Mouse (Mus musculus) spleen, adult 2 months (tissue): Measurements from ENCODE around the gene Lexm. TPM values are rescaled to one million over a fixed set of nuclear protein-coding genes. Genes with fewer than 3 reads are reported as not detected.

Experiments used
- DNase-seq, 2 experiments: peaks; one replicate each; pipeline versions ENCODE4 v3.0.0 to v3.0.0-alpha.2; 2012 to 2021; ENCODE audit warnings: low spot score in 2 of 2, low read depth in 1 of 2
- H3K27ac ChIP-seq: fragments of 200-500 bp; 2 replicates; pipeline ENCODE4 v1.5.1; 2012; ENCODE audit warnings: low read length, inconsistent platforms; ENCODE audit not compliant: insufficient read depth
- H3K27me3 ChIP-seq: fragments of 200-500 bp; 2 replicates; pipeline ENCODE4 v1.6.1; 2012; ENCODE audit warnings: mild to moderate bottlenecking, moderate library complexity, low read length, inconsistent platforms; ENCODE audit not compliant: control insufficient read depth, insufficient read depth
- H3K36me3 ChIP-seq: fragments of 200-500 bp; 2 replicates; pipeline ENCODE4 v1.6.1; 2012; ENCODE audit warnings: mild to moderate bottlenecking, low read length, inconsistent platforms; ENCODE audit not compliant: control insufficient read depth, insufficient read depth
- H3K4me1 ChIP-seq: fragments of 200-500 bp; 2 replicates; pipeline ENCODE4 v1.6.1; 2011; ENCODE audit warnings: inconsistent platforms; ENCODE audit not compliant: control insufficient read depth, insufficient read depth, insufficient read length
- H3K4me3 ChIP-seq: fragments of 200-500 bp; 2 replicates; pipeline ENCODE4 v1.5.1; 2011; ENCODE audit warnings: mild to moderate bottlenecking, inconsistent platforms; ENCODE audit not compliant: insufficient read depth, insufficient read length; ENCODE audit errors: extremely low read depth
- CTCF ChIP-seq: fragments of 200-500 bp; IDR thresholded peaks from 2 replicates; pipeline ENCODE4 v1.5.1; 2011; ENCODE audit warnings: mild to moderate bottlenecking, inconsistent platforms; ENCODE audit not compliant: insufficient read depth, insufficient read length, insufficient replicate concordance; ENCODE audit errors: extremely low read depth
- POLR2A ChIP-seq: fragments of 200-500 bp; IDR thresholded peaks from 2 replicates; pipeline ENCODE4 v1.6.1; 2011; ENCODE audit warnings: low read depth, low read length, inconsistent platforms
- WGBS: fragments of 180-500 bp; shearing (Covaris S2); methylation state at CpG from one replicate; pipeline ENCODE4 v1.1.7; 2018; 5-methylcytosine and 5-hydroxymethylcytosine counted together
- polyA plus RNA-seq: library from polyadenylated mRNA; depleted of rRNA; stranded (reverse); fragments of >200 nt; gene quantifications from 2 replicates; pipeline ENCODE4 v1.2.3, GENCODE M21; 2012; rRNA removed

The Lexm gene
- polyA plus RNA-seq = not detected in 2 replicates

DNA sequence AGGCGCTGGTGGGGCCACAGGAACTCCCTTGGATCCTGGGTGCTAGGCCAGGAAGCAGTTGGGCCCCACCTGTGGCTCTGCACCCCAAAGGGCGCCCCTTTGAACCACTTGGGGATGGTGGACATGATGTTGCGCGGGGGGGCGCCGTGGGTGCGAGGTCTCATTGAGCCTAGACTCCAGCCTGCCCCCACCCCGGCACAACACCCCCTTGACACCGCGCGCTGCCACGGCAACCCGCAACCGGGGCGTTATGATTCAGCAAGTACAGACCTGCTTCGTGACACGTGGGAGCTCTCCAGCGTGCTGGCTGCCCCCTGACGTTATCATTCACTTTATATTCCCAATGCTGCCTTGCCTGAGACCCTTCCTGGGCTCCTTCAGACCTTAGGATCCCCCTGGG lies at the start of gene Lexm:
Gene Lexm (minus strand): TSS at position 186 of the 400 bp plus-strand sequence.
- Histone ChIP-seq H3K27me3 (peaks cover 2% of the 10 kb centered on the region; the same call in 1 of the 2 replicates), H3K36me3 (no peaks in the 10 kb centered on the region), H3K4me1 (no peaks in the 10 kb centered on the region), H3K4me3 (no peak within 1 kb of the TSS), H3K27ac (no peak within 1 kb of the TSS)
- DNase-seq = no peak
- WGBS = 2% methylated on average over 19 of the region's 19 CpGs
- TF ChIP-seq POLR2A = no peak
- TF ChIP-seq CTCF = no peak

DNA sequence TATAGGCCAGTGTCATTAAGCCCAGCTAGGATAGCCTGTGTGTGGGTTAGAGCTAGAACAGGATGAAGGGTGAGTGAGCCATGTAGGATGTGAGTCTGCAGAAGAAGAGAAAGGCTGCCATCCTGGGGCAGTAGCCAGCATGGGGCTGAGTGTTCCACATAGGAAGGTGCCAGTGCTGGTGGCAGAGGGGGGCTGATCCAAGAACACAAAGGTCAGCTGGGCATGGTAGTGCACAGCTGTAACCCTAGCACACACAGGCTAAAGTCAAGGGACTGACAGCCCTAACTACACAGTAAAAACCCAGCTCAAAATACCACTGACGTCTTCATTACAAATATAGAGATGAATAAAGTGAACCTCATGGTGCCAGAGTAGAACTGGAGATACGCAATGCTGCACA lies 49.5 kb upstream of the Lexm start:
- no peak overlapping the region for H3K27ac ChIP-seq
- WGBS = 97% methylated on average over 2 of the region's 2 CpGs
- no peak for TF ChIP-seq CTCF
- TF ChIP-seq POLR2A = no peak
- no peaks in the 10 kb centered on the region for H3K4me1 ChIP-seq
- H3K36me3 ChIP-seq = peaks cover 58% of the 10 kb centered on the region
- H3K27me3 ChIP-seq = no peaks in the 10 kb centered on the region
- H3K4me3 ChIP-seq = no peak overlapping the region
- no peak for DNase-seq

DNA sequence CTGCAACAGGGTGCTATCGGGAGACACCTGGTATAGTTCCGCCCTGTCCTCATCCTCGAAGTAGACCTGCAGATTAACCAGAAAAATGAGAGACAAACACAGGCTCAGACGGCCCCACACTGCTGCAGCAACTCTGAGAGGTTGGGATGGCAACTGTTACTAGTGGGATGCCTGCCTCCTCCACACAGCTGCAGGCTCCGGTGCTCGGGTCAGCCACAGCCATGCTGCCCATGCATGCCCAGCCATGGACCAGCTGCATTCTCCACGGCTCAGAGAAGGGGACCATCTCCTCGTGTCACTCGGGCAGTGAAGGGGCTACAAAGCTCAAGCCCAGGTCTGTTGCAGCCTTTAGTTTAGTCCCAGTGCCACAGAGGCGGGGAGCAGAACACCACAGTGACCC lies 48.6 kb upstream of the Lexm start:
- 94% methylated on average over 10 of the region's 10 CpGs for WGBS
- no peak overlapping the region for H3K27ac ChIP-seq

DNA sequence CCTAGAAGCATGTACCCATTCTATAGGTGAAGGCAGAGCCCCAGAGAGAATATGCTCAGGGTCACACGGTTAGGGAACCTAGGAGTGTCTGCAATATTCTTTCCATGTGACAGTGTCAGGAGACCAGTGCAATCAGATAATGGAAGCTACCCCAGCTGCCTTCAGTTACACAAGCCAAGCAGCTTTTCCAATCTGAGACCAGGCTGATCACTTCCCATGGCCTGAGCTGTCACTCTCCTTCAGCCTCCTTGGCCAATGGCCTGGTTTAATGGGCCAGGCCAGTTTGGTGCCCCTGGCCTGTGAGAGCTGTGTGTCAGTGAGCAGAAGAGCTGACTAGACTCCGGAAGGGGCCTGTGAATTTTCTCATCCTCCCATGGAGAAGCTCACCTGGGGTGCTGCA lies 48.2 kb upstream of the Lexm start:
- peaks cover 52% of the 10 kb centered on the region for H3K36me3 ChIP-seq
- H3K27ac ChIP-seq = no peak overlapping the region
- TF ChIP-seq POLR2A (no peak), CTCF (no peak)
- 100% methylated on average over 2 of the region's 2 CpGs for WGBS
- no peaks in the 10 kb centered on the region for H3K27me3 ChIP-seq
- H3K4me1 ChIP-seq = no peaks in the 10 kb centered on the region
- DNase-seq = no peak
- no peak overlapping the region for H3K4me3 ChIP-seq

More for the DNA sequence above, 48.6 kb upstream of the Lexm start:
- H3K36me3 ChIP-seq = peaks cover 54% of the 10 kb centered on the region
- no peaks in the 10 kb centered on the region for H3K4me1 ChIP-seq
- TF ChIP-seq POLR2A = no peak
- no peak for TF ChIP-seq CTCF
- H3K27me3 ChIP-seq = no peaks in the 10 kb centered on the region
- DNase-seq = no peak
- no peak overlapping the region for H3K4me3 ChIP-seq

DNA sequence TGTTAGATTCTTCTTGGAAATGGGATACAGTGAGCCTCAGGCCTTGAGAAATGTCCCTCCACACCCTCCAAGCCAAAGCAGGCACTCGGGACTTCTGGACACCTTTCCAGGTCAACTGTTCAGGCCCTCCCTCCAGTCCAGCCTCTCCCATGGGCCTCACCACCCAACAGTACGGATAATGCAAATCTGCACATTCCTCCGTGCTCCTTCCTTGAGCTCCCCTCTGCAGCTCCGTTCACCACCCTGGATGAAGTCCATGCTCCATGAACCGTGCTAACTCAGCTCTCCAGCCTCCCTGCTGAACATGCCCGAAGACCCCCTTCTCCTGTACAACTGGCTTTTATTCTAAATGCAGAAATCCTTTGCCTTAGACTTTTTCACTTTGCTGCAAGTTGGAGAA lies 47.7 kb upstream of the Lexm start:
- no peaks in the 10 kb centered on the region for H3K27me3 ChIP-seq
- no peak for DNase-seq
- no peak overlapping the region for H3K27ac ChIP-seq
- TF ChIP-seq CTCF (no peak), POLR2A (no peak)
- no peak overlapping the region for H3K4me3 ChIP-seq
- H3K4me1 ChIP-seq = no peaks in the 10 kb centered on the region
- H3K36me3 ChIP-seq = peaks cover 48% of the 10 kb centered on the region
- 95% methylated on average over 6 of the region's 6 CpGs for WGBS

DNA sequence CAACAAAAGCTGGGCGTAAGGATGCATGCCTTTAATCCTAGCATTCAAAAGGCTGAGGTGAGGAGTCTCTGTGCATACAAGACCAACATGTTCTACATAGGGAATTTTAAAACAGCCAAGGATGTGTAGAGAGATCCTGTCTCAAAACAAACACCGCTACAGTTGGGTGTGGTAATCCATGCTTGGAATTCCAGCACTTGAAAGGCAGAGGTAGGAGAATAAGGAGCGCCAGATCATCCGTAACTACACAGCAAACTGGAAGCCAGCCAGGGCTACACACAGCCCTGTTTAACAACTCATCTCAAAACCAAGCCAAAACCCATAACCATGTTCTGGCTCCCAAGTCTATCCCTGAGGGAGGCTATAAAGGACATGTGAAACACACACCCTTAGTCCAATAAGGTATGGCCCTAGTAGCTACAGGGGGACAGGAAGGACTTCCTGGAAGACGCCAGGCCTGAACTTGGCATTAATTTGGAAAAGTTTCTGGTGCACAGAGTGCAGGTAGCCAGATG lies 47.0 kb upstream of the Lexm start:
- Histone ChIP-seq H3K27me3 (no peaks in the 10 kb centered on the region), H3K4me3 (no peak overlapping the region), H3K27ac (no peak overlapping the region), H3K4me1 (no peaks in the 10 kb centered on the region), H3K36me3 (peaks cover 46% of the 10 kb centered on the region)
- TF ChIP-seq POLR2A = no peak
- no peak for TF ChIP-seq CTCF
- no peak for DNase-seq
- WGBS = 96% methylated on average over 5 of the region's 5 CpGs

DNA sequence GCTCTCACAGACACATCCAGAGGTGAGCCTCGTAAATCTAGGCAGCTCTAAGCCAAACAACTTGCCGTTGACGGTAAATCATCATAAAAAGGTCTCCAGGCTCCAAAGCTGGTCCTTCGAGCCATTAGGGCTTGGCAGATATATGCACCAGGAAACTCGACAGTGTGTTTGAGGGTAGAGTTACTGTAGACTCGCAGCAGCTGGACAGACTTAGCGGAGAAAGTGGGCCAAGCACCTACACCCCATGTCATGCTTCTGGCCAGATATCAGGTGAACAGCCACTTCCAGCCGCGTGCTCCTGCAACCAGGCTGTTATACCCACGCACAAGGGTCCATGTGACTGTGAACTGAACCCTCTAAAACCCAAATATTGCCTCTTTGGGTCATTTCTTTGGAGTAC lies 38.6 kb upstream of the Lexm start:
- no peak for DNase-seq
- Histone ChIP-seq H3K4me1 (peaks cover 5% of the 10 kb centered on the region; the same call in 1 of the 2 replicates), H3K27me3 (no peaks in the 10 kb centered on the region), H3K27ac (no peak overlapping the region), H3K4me3 (no peak overlapping the region), H3K36me3 (peaks cover 4% of the 10 kb centered on the region; the same call in 1 of the 2 replicates)
- WGBS = 94% methylated on average over 10 of the region's 10 CpGs
- TF ChIP-seq CTCF = no peak
- TF ChIP-seq POLR2A = no peak
